Mouse (Mus musculus) heart, adult 2 months (tissue): ENCODE results near the gene Ifit1bl2.
"Not testable (repeated sequence)": the region's sequence is repeated elsewhere in the genome, so short reads cannot be mapped to it uniquely, and the experiment has no call there.

ENCODE experiments used
- CTCF ChIP-seq: fragments of 200-600 bp; IDR thresholded peaks from 2 replicates; pipeline ENCODE4 v1.8.1; 2022; ENCODE audit warnings: antibody characterized with exemption, mild to moderate bottlenecking, moderate library complexity
- EP300 ChIP-seq: fragments of 200-500 bp; IDR thresholded peaks from 2 replicates; pipeline ENCODE4 v1.6.1; 2011; ENCODE audit warnings: low read depth, low read length, control low read depth; ENCODE audit not compliant: insufficient read depth

GRCm38 (mm10) chr19:34601888-34602287, 38.7 kb downstream of the Ifit1bl2 start, which contains the start of gene Ifit1bl1:
- TF ChIP-seq EP300, CTCF: not testable (repeated sequence)
